Mouse (Mus musculus) bone marrow, adult 2 months (tissue): Measurements from ENCODE around the gene Pik3r6.

Experiments used
- CTCF ChIP-seq: fragments of 200-500 bp; IDR thresholded peaks from 2 replicates; pipeline ENCODE4 v1.5.1; 2011; ENCODE audit warnings: low read length, control low read depth; ENCODE audit not compliant: control insufficient read depth, insufficient read depth
- POLR2A ChIP-seq: fragments of 200-500 bp; IDR thresholded peaks from 2 replicates; pipeline ENCODE4 v1.6.1; 2011; ENCODE audit warnings: low read depth, mild to moderate bottlenecking, control low read depth, low read length, borderline replicate concordance; ENCODE audit not compliant: control insufficient read depth

GRCm38 (mm10) chr11:68477661-68478060 lies 25.2 kb upstream of the Pik3r6 start:
- TF ChIP-seq POLR2A (no peak), CTCF (no peak)
